Mouse (Mus musculus): ENCODE data around the gene Slc6a19.

DNA sequence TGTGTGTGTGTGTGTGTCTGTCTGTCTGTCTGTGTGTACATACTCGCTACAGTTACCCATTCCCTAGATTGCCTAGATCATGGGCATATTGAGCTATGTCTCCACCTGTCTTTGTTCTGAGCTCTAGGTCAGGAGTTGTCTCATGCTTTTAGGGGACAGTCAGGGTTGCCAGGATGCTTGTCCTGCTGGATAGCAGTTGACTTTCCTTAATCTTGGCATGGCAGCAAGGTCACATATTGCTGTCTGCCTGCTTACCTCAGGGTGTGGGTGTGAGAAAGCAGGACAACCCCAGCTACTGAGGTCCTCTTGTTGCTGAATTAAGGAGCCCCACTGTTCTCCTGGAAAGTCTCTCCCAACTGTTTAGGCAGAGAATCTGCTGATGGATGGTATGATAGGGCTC lies 29.7 kb upstream of the Slc6a19 start:
- TF ChIP-seq CTCF (IDR thresholded peaks at IDR 0.05; ENCODE audit: extremely low read depth, insufficient read length, insufficient replicate concordance, low read depth, low read length), result no peak
- no peak for TF ChIP-seq POLR2A (IDR thresholded peaks at IDR 0.05; ENCODE audit: low read depth, low read length)

All from small intestine, adult 2 months (tissue).